Mouse (Mus musculus): ENCODE results near the gene Atp1a2. TPM values are rescaled to one million over a fixed set of nuclear protein-coding genes. Genes with fewer than 3 reads are reported as not detected.
A peak's percentile ranks its signal among the peaks of the same experiment; 100 is the strongest.

Gene Atp1a2
- polyA plus RNA-seq, 1 experiment from 2014 or later = 69.0 TPM

DNA sequence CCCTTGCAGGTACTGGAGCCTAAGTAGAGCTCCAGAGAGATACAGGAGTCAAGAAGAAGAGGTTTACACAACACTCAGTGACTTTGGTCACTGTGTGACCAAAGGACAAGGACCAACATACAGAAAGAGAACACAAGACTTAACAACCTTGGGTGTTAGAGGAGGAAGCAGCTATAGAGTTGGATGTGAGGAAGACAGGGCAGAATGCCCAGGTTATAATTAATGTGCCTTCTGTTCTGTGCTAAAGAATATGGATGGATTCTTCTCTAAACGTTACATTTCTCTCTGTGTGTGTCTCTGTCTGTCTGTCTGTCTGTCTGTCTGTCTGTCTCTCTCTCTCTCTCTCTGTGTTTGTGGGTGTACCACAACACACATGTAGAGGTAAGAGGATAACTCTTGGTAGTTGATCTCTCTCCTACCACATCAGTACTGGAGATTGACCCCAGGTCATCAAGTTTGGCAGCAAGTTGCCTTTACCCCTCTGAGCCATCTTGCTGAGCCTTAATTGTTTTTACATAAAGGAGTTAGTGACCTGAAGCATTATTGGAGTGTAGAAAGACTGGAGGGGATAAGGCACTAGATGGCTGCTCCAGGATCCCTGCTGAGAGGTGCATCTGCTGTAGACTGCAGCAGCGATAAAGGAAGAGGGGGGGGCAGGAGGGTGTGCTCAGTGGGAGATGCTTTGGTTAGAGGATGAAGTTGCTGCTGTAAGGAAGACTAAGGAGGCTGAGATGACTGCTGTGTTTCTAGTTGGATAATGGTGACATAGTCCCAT, 39.7 kb upstream of the Atp1a2 start:
- H3K4me1 ChIP-seq (ENCODE audit: control insufficient read depth, insufficient read depth, low read length) = peaks cover 9% of the 10 kb centered on the region
- H3K36me3 ChIP-seq (ENCODE audit: control insufficient read depth, insufficient read depth, low read length) = no peaks in the 10 kb centered on the region
- H3K9ac ChIP-seq (ENCODE audit: low read depth, low read length) = no peak overlapping the region
- ATAC-seq = no peak
- no peak overlapping the region for H3K4me3 ChIP-seq (ENCODE audit: low read depth, low read length)
- H3K27me3 ChIP-seq (ENCODE audit: control insufficient read depth, insufficient read depth, low read depth, low read length) = peaks cover 8% of the 10 kb centered on the region
- H3K27ac ChIP-seq (ENCODE audit: low read length) = no peak overlapping the region
- no peaks in the 10 kb centered on the region for H3K9me3 ChIP-seq (replicated peaks; ENCODE audit: control insufficient read depth, low read length, poor library complexity, severe bottlenecking)
- no peak overlapping the region for H3K4me2 ChIP-seq (ENCODE audit: low read length)
- WGBS = 26% methylated on average over 2 of the region's 2 CpGs

GRCm38 (mm10) chr1:172335804-172336203, 37.9 kb upstream of the Atp1a2 start:
- ATAC-seq = no peak
- H3K4me3 ChIP-seq (ENCODE audit: low read depth, low read length) = no peak overlapping the region
- H3K4me1 ChIP-seq (ENCODE audit: control insufficient read depth, insufficient read depth, low read length) = peaks cover 6% of the 10 kb centered on the region

GRCm38 (mm10) chr1:172333512-172333911, 35.6 kb upstream of the Atp1a2 start:
- Histone ChIP-seq H3K27ac (ENCODE audit: low read length) (no peak overlapping the region), H3K27me3 (ENCODE audit: control insufficient read depth, insufficient read depth, low read depth, low read length) (no peaks in the 10 kb centered on the region), H3K4me1 (ENCODE audit: control insufficient read depth, insufficient read depth, low read length) (peaks cover 12% of the 10 kb centered on the region), H3K4me2 (ENCODE audit: low read length) (no peak overlapping the region), H3K4me3 (ENCODE audit: low read depth, low read length) (no peak overlapping the region), H3K9me3 (replicated peaks; ENCODE audit: control insufficient read depth, low read length, poor library complexity, severe bottlenecking) (no peaks in the 10 kb centered on the region), H3K36me3 (ENCODE audit: control insufficient read depth, insufficient read depth, low read length) (no peaks in the 10 kb centered on the region), H3K9ac (ENCODE audit: low read depth, low read length) (no peak overlapping the region)
- no peak for ATAC-seq
- 12% methylated on average over 3 of the region's 3 CpGs for WGBS

More at GRCm38 (mm10) chr1:172335804-172336203, 37.9 kb upstream of the Atp1a2 start:
- Histone ChIP-seq H3K4me2 (ENCODE audit: low read length) (no peak overlapping the region), H3K36me3 (ENCODE audit: control insufficient read depth, insufficient read depth, low read length) (no peaks in the 10 kb centered on the region), H3K9ac (ENCODE audit: low read depth, low read length) (no peak overlapping the region), H3K27me3 (ENCODE audit: control insufficient read depth, insufficient read depth, low read depth, low read length) (no peaks in the 10 kb centered on the region), H3K9me3 (replicated peaks; ENCODE audit: control insufficient read depth, low read length, poor library complexity, severe bottlenecking) (no peaks in the 10 kb centered on the region), H3K27ac (ENCODE audit: low read length) (no peak overlapping the region)
- WGBS = 79% methylated on average over 15 of the region's 15 CpGs

GRCm38 (mm10) chr1:172332925-172333324, 35.1 kb upstream of the Atp1a2 start:
- Histone ChIP-seq H3K36me3 (ENCODE audit: control insufficient read depth, insufficient read depth, low read length) (no peaks in the 10 kb centered on the region), H3K4me2 (ENCODE audit: low read length) (no peak overlapping the region), H3K4me3 (ENCODE audit: low read depth, low read length) (no peak overlapping the region), H3K27me3 (ENCODE audit: control insufficient read depth, insufficient read depth, low read depth, low read length) (no peaks in the 10 kb centered on the region), H3K9ac (ENCODE audit: low read depth, low read length) (no peak overlapping the region), H3K4me1 (ENCODE audit: control insufficient read depth, insufficient read depth, low read length) (peaks cover 16% of the 10 kb centered on the region), H3K27ac (ENCODE audit: low read length) (no peak overlapping the region), H3K9me3 (replicated peaks; ENCODE audit: control insufficient read depth, low read length, poor library complexity, severe bottlenecking) (no peaks in the 10 kb centered on the region)
- 86% methylated on average over 2 of the region's 2 CpGs for WGBS
- no peak for ATAC-seq

DNA sequence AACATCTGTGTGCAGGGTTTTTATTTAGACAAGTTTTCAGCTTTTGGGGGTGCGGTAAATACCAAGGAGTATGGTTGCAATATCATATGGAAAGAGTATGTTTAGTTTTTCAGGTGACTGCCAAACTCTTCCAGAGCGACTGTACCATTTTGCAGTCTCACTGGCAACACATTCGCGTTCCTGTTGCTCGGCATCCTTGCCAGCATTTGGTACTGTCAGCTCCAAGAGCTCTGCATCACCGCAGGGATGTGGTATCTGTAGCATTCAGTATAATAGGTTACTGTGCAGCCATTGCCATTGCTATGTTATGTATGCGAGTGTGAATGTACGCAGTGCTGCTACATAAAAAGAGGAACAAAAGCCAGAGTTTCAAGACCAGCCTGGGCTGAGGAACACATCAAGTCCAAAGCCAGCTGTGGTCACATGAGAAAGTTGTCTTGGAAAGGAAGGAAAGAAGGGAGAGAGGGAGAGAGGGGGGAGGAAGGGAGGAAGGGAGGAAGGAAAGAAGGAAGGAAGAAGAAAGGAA, 33.6 kb upstream of the Atp1a2 start:
- H3K27ac ChIP-seq (ENCODE audit: low read length) = no peak overlapping the region
- no peak for ATAC-seq
- H3K9me3 ChIP-seq (replicated peaks; ENCODE audit: control insufficient read depth, low read length, poor library complexity, severe bottlenecking) = no peaks in the 10 kb centered on the region
- no peaks in the 10 kb centered on the region; the same call in 1 of the 2 replicates for H3K27me3 ChIP-seq (ENCODE audit: control insufficient read depth, insufficient read depth, low read depth, low read length)
- 59% methylated on average over 8 of the region's 8 CpGs for WGBS
- H3K4me2 ChIP-seq (ENCODE audit: low read length) = no peak overlapping the region
- H3K9ac ChIP-seq (ENCODE audit: low read depth, low read length) = no peak overlapping the region
- peaks cover 17% of the 10 kb centered on the region for H3K4me1 ChIP-seq (ENCODE audit: control insufficient read depth, insufficient read depth, low read length)
- no peak overlapping the region for H3K4me3 ChIP-seq (ENCODE audit: low read depth, low read length)
- no peaks in the 10 kb centered on the region for H3K36me3 ChIP-seq (ENCODE audit: control insufficient read depth, insufficient read depth, low read length)

GRCm38 (mm10) chr1:172329616-172330015, 31.8 kb upstream of the Atp1a2 start:
- H3K27ac ChIP-seq (ENCODE audit: low read length) = peak overlapping the region; percentile 66
- peak overlapping the region; percentile 45; the same call in 1 of the 2 replicates for H3K4me3 ChIP-seq (ENCODE audit: low read depth, low read length)

GRCm38 (mm10) chr1:172329131-172329530, 31.3 kb upstream of the Atp1a2 start, which contains the start of gene Kcnj9:
Kcnj9 (minus strand) TSS chr1:172329318.
- Histone ChIP-seq H3K9me3 (replicated peaks; ENCODE audit: control insufficient read depth, low read length, poor library complexity, severe bottlenecking) (no peaks in the 10 kb centered on the region), H3K9ac (ENCODE audit: low read depth, low read length) (peak within 1 kb of the TSS; percentile 61), H3K4me1 (ENCODE audit: control insufficient read depth, insufficient read depth, low read length) (peaks cover 17% of the 10 kb centered on the region), H3K4me2 (ENCODE audit: low read length) (peak within 1 kb of the TSS; percentile 79), H3K27ac (ENCODE audit: low read length) (peak within 1 kb of the TSS; percentile 66), H3K36me3 (ENCODE audit: control insufficient read depth, insufficient read depth, low read length) (no peaks in the 10 kb centered on the region), H3K4me3 (ENCODE audit: low read depth, low read length) (peak within 1 kb of the TSS; percentile 45), H3K27me3 (ENCODE audit: control insufficient read depth, insufficient read depth, low read depth, low read length) (no peaks in the 10 kb centered on the region; the same call in 1 of the 2 replicates)
- ATAC-seq = peak; percentile 94
- WGBS = 9% methylated on average over 9 of the region's 9 CpGs

More at GRCm38 (mm10) chr1:172329616-172330015, 31.8 kb upstream of the Atp1a2 start:
- ATAC-seq = peak; percentile 38
- Histone ChIP-seq H3K4me1 (ENCODE audit: control insufficient read depth, insufficient read depth, low read length) (peaks cover 17% of the 10 kb centered on the region), H3K4me2 (ENCODE audit: low read length) (peak overlapping the region; percentile 79), H3K27me3 (ENCODE audit: control insufficient read depth, insufficient read depth, low read depth, low read length) (no peaks in the 10 kb centered on the region; the same call in 1 of the 2 replicates), H3K36me3 (ENCODE audit: control insufficient read depth, insufficient read depth, low read length) (no peaks in the 10 kb centered on the region), H3K9ac (ENCODE audit: low read depth, low read length) (peak overlapping the region; percentile 61), H3K9me3 (replicated peaks; ENCODE audit: control insufficient read depth, low read length, poor library complexity, severe bottlenecking) (no peaks in the 10 kb centered on the region)
- 61% methylated on average over 6 of the region's 6 CpGs for WGBS

DNA sequence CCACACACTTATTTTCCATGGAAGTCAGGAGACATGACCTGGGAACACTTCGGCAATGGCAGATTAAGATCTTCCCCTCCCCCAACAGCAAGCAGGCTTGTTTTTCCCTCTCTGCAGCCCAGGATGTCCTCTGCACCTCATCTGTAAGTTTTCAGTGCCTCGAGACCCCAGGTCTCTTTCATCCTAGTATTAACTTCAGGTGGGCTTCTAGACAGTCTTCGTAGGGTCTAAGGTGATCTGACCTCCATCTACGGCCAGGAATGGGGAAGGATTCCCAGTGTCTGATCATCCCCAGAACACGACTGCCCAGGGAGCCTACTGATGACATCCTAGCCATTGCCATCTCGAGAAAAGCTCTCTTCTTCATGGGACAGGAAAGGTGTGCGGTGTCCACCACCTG, 30.6 kb upstream of the Atp1a2 start:
- 74% methylated on average over 7 of the region's 7 CpGs for whole genome bisulfite sequencing

DNA sequence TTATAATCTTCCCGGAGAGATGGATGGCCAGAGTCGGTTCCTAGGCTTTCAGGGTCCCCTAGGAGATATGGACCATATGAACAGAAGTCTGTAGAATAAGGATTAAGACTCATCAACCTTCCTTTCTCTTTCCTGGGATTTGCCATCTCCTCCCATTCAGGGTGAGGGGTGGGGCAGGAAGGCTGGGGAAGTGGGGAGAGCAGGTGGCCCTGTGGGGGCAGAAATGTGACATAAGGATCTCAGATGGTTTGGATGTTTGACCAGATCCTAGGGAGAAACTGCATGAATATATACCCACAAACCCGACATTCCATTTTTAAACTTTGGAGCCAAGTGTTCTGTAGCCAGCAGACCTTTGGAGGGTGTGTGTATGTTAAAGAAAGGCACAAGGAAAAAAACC, 30.2 kb upstream of the Atp1a2 start:
- no peak for ATAC-seq
- no peak overlapping the region for H3K4me3 ChIP-seq (ENCODE audit: low read depth, low read length)
- H3K4me1 ChIP-seq (ENCODE audit: control insufficient read depth, insufficient read depth, low read length) = peaks cover 17% of the 10 kb centered on the region
- H3K27me3 ChIP-seq (ENCODE audit: control insufficient read depth, insufficient read depth, low read depth, low read length) = no peaks in the 10 kb centered on the region; the same call in 1 of the 2 replicates
- WGBS = 83% methylated on average over 3 of the region's 3 CpGs
- no peaks in the 10 kb centered on the region for H3K36me3 ChIP-seq (ENCODE audit: control insufficient read depth, insufficient read depth, low read length)
- no peaks in the 10 kb centered on the region for H3K9me3 ChIP-seq (replicated peaks; ENCODE audit: control insufficient read depth, low read length, poor library complexity, severe bottlenecking)
- no peak overlapping the region for H3K9ac ChIP-seq (ENCODE audit: low read depth, low read length)
- no peak overlapping the region; the same call in 1 of the 2 replicates for H3K4me2 ChIP-seq (ENCODE audit: low read length)
- H3K27ac ChIP-seq (ENCODE audit: low read length) = no peak overlapping the region

More for the DNA sequence above, 30.6 kb upstream of the Atp1a2 start:
- Histone ChIP-seq H3K4me3 (ENCODE audit: low read depth, low read length) (peak overlapping the region; percentile 45), H3K27me3 (ENCODE audit: control insufficient read depth, insufficient read depth, low read depth, low read length) (no peaks in the 10 kb centered on the region; the same call in 1 of the 2 replicates), H3K36me3 (ENCODE audit: control insufficient read depth, insufficient read depth, low read length) (no peaks in the 10 kb centered on the region), H3K4me2 (ENCODE audit: low read length) (peak overlapping the region; percentile 79), H3K9ac (ENCODE audit: low read depth, low read length) (peak overlapping the region; percentile 61), H3K9me3 (replicated peaks; ENCODE audit: control insufficient read depth, low read length, poor library complexity, severe bottlenecking) (no peaks in the 10 kb centered on the region), H3K4me1 (ENCODE audit: control insufficient read depth, insufficient read depth, low read length) (peaks cover 17% of the 10 kb centered on the region), H3K27ac (ENCODE audit: low read length) (peak overlapping the region; percentile 66; the same call in 1 of the 2 replicates)
- no peak for ATAC-seq

Data from midbrain, embryonic 16.5 days (tissue).